Mouse (Mus musculus): ENCODE results near the gene Ncan.

GRCm38 (mm10) chr8:70131166-70131883 lies 10.7 kb upstream of the Ncan start, which contains the start of gene Nr2c2ap:
- TF ChIP-seq CTCF (conservative IDR thresholded peaks at IDR 0.05; ENCODE audit: low read length) (no peak), NANOG (IDR thresholded peaks at IDR 0.05; ENCODE audit: borderline replicate concordance, low read length) (no peak), POU5F1 (IDR thresholded peaks at IDR 0.05; ENCODE audit: borderline replicate concordance, low read length) (no peak)

All from E14TG2a.4 (cell line).